Mouse (Mus musculus): ENCODE measurements around the gene Fbln1.

DNA sequence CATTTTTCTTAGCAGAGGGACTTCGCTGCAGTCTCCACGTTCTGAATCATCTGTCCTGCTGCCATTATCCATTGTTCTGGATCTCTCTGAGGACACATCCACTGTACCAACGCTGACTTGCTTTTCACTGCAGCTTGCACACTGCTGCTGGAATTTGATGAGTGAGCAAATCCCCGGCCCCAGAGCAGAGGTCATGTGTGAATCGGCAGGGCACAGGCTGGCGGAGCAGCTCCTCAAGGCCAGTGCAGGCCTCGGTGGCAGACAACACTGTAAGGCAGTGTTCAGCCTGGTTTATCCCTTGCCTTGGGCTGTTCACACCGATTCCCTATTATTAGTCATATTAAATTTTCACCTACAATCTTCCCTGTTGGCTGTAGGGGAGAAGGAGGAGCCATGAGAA lies 89.8 kb downstream of the Fbln1 start:
- no peak for TF ChIP-seq CTCF (IDR thresholded peaks at IDR 0.05; ENCODE audit: control insufficient read depth, insufficient read depth, insufficient read length)
- TF ChIP-seq USF1 (IDR thresholded peaks at IDR 0.05; ENCODE audit: low read depth) = no peak
- no peak for TF ChIP-seq MYOG (IDR thresholded peaks at IDR 0.05; ENCODE audit: control insufficient read depth, extremely low read depth, insufficient read length)
